Mouse (Mus musculus) gastrocnemius, adult 18-20 months (tissue): Measurements from ENCODE around the gene Myo18a. TPM values are rescaled to one million over a fixed set of nuclear protein-coding genes. Genes with fewer than 3 reads are reported as not detected.

Source experiments
- DNase-seq: peaks from one replicate; pipeline ENCODE4 v3.0.0; 2021; ENCODE audit warnings: low spot score
- total RNA-seq, 2 experiments: library from RNA; stranded (reverse); gene quantifications; 2 replicates each; pipeline ENCODE4 v1.2.3; 2021

The Myo18a gene
- total RNA-seq, 2 experiments from 2014 or later = 309 to 319 TPM

DNA sequence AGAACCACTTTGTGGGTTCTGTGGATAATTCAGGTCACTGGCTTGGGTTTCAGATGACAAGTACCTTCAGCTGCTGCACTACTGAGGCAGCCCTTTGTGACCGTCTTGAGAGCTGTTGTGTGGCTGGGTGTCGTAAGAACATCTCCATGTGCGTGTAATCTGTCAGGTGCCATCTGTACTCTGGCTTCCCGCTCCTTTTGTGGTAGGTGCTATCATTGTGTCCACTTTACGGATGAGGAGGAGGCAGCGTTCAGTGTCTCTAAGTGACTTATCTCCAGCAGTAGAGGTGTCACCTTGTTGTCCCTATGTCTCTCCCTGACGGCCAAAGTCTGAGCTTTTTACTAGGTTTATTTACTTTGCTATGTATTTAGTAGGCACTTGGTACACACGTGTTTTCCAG is 7.3 kb downstream of the Myo18a start:
- no peak for DNase-seq

DNA sequence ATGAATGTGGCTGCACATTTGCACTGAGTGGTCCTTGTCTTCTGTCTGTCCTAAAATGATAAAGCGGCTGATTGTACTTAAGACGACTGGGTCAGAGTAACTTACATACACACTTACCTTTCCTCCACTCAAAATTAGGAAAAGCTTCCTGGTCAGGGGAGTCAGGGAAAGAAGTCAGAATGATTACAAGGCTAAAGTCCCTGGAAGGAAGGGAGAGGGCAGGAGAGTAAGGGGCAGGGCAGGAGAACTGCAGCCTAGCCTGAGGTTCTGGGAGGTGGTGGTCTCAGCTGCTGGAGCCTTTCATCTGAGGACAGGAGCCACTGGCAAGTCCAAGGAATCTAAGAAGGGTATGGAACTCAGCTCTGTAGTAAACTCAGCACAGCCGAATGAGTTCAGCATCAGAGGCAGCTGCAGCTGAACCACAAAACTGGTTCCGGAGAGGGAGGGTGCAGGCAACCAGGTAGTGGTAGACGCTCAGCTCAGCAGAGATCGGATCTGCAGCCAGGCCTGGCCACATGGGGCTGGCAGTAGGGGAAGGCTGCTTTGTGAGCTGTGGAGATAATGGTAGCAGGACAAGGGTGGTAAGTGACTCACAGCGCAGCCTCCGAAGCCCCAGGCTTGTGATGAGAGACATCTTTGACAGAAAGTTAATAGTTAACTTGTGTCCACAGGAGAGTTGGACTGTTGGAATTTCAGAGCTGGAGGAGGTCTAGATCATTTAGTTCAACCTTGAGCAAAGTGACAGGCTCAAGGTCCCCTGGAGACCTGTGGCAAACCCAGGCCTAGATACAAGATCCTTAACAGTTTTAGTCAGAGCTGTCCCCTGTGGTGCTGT is 9.1 kb downstream of the Myo18a start:
- DNase-seq = no peak

DNA sequence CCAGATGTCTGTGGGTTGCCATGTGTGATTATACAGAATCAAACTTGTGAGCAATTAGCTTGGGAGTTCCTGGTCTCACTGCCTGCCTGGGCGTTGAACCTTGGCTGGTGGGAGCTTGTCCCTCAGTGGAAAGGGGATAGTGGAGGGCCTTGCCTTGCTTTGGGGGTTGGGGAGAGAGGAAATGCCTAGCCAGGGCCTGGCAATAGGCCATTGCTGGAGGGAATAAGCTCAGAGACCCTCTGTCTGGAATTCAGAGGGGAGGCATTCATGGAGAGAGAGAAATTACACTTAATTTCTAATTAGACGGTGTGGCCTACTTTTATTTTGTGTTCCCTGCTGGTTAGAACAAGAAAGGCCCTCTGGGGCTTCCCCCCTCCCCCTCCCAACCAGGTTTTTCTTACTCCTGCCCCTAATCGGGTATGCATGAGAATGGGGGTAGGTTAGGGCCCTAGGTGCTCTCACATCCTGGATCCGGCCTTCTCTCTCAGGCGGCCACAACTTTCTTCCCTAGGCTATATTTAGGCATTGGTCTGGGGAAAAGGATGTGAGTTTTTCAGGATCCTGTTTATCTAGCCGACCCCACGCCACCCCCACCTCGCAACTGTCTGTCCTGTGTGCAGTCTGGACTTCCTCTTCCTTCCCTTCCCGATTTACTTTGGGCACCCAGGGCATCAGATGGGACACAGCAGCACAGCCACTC is 12.8 kb downstream of the Myo18a start:
- no peak for DNase-seq

DNA sequence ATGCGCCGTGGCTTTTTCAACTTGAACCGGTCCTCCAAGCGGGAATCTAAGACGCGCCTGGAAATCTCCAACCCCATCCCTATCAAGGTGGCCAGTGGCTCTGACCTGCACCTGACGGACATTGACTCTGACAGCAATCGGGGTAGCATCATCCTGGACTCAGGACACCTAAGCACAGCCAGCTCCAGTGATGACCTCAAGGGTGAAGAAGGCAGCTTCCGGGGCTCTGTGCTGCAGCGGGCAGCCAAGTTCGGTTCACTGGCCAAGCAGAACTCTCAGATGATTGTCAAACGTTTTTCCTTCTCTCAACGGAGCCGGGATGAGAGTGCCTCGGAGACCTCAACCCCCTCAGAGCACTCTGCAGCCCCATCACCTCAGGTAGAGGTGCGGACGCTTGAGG is 14.4 kb downstream of the Myo18a start:
- no peak for DNase-seq

GRCm38 (mm10) chr11:77777937-77778336 is 14.9 kb downstream of the Myo18a start:
- no peak for DNase-seq

DNA sequence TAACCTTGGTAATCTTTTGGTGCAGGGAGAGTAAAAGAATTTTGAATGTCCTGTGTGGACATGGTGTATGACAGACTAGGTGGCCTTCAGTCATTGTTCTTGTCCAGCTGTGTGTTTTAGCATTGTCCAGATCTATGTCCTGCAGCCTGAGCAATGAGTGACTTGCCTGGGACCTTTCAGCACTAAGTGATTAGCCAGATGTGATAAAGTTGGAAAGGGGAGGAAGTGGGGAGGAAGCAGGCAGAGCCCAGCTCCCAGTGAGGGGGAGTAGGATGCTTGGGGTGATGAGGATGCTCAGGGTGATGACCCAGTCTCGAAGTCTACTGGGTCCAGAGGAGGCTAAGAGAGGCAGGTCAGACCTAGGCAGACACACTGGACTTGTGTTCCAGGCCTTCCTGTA is 16.2 kb downstream of the Myo18a start:
- DNase-seq = no peak

DNA sequence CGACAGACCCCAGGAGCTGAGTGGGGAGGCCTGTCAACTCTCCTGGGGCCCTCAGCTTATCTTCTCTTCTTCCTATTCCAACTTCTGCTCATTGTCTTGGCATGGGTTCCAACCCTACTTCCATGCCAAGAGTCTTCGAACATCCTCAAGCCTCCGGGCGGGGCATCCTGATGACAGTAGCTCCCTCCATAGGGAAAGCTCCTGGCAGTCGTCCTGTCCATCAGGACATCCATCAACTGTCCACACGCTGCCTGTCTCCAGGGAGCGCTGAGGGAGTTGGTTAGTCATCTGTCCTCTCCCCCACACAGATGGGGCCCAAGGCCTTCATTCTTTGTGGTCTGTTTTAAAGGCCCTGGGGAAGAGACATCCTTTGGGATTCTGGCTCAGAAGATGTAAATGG is 18.0 kb downstream of the Myo18a start:
- DNase-seq = no peak

- DNase-seq = no peak
Measured at GRCm38 (mm10) chr11:77782104-77782815, 19.2 kb downstream of the Myo18a start.

GRCm38 (mm10) chr11:77783211-77783746 is 20.2 kb downstream of the Myo18a start:
- no peak for DNase-seq

DNA sequence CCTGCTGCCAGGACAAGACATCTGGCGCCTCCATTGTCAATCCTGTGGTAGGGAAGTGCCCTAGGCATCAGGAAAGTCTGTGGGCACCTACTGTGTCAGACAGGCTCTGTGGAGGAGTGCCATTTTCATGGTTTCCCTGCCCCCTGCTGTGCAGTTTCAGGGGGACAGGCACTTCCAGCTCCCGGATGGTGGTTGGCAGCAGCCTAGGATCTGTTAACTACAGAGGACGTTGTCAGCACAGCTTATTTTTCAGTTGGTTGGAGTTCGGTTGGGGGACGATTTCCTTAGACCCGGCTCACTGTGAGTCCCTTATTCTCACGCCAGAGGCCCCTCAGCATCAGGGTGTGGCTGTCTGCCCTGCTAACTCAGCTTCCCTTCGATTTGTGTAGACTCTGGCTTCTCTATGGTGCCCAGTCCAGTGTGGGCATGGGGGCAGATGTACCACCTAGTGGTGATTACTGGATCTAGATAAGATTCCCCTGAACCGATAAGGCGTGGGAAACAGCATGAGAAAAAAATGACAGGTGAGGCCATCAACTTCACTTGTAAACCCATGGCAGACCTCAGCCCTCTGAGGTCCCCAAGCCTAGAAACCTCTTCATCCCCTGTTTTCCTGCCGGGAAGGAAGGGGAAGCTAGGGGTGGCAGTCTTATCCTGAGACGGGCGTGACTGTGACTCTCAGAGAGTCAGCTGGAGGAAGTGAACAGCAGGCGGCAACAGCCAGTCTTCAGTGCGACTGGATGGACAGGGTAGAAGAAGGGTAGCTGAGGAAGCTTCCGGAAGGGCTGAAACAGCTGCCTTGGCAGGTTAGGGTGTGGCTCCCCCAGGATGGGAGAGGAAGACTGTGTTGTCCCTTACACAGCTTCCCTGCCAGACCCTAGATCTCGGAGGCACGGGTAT is 21.0 kb downstream of the Myo18a start:
- DNase-seq = no peak

- DNase-seq = no peak
Measured at GRCm38 (mm10) chr11:77784894-77785293, 21.8 kb downstream of the Myo18a start.

GRCm38 (mm10) chr11:77785396-77785767 is 22.3 kb downstream of the Myo18a start:
- no peak for DNase-seq

DNA sequence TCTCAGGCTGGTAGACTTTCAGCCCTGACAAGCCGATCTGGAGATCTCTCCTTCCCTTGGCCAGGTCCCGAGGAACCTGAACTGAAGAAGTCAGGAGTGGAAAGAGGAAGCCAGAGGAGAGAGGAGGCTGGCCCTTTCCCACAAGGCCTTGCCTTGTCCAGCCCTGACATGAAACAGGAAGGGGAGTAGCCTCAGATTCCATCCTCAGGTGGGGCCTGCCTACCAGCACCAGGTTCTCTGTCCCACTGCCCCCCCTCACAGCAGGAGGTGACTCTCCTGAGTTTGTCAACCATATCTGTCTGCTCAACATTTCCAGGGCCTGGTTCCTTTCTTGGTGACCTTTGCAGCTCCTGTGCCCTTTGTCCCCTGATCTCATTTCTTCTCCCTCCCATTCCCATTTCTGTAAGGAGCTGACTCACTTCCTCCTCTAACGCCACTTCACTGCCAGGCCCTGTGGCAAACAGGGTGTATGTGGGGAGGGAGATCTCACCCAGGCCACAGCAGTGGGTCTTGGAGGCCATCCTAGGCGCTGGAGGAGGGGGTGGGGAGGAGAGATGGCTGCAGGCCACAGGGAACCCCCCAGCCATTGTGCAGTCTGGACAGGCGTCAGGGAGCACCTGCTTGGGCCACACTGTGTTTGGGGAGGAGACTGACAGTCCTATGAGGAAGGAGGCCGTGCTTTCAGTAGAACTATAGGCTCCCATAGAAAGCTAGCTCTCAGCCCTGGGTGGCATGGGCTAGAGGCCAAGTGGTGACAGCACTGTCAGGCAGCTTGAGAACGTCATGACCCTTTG is 22.9 kb downstream of the Myo18a start:
- no peak for DNase-seq

GRCm38 (mm10) chr11:77787707-77788106 is 24.7 kb downstream of the Myo18a start, which contains the start of gene Gm10277:
Gm10277 (minus strand) TSS chr11:77787747.
- DNase-seq = no peak

DNA sequence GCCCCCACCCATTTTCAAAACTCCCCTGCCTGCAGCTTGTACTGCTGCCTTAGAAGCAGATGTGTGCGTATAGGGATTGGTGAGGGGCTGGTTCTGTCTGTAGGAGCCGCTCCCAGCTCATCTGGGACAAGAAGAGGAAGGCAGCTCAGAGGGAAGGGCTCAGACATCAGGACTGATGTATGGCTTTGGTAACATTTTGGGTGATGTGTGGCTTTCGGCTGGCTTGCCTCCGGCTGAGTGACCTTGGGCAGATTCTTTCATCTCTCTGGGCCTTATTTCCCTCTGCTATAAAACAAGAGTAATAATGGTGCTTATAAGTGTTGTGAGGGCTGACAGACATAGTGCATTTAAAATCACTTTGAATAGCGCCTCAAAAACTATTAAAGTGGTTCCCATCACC is 26.5 kb downstream of the Myo18a start:
- DNase-seq = no peak

GRCm38 (mm10) chr11:77790286-77790685 is 27.2 kb downstream of the Myo18a start:
- DNase-seq = no peak

- no peak for DNase-seq
Measured at GRCm38 (mm10) chr11:77791241-77791727, 28.2 kb downstream of the Myo18a start.

DNA sequence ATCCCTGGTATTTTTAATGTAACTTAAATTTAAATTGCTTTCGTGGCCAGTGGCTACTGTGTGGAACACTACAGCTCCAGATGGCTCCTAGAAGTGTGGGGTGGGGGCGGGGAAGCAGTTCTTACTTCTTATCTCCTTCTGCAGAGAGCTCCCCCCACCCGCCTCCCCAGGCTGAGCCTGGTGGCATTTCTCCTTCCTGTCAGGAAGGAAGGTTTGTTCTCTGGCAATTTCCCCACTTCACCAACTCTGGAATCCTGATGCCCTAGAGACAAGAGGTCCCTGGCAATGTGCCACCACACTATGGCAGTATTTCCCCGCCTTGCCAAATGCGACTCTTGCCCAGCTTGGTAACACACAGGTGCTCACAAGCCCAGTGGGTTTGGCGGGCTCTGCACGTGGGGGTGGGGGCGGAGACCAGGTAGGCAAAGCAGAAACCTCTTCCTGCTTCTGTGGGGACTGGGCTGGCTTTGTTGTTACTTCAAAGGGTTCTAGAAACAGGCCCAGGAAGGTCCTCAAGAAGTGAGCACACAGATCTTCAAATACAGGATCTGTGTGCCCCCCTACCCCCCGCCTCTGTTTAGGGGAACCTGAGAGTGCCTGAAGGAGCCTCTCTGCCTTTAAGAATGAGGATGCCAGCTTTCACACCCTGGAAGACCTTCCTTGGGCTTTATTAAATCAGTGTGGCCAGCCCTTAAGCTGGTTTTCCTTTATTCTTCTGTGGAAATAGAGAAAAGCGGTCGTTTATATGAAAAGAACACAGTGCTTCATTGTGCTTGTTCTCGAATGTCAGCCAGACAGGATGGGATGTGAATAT is 28.9 kb downstream of the Myo18a start:
- no peak for DNase-seq

- DNase-seq = no peak
Measured at GRCm38 (mm10) chr11:77792566-77792909, 29.5 kb downstream of the Myo18a start.
